Mouse (Mus musculus) heart, postnatal 0 days (tissue): ENCODE results near the gene Pam. TPM values are rescaled to one million over a fixed set of nuclear protein-coding genes. Genes with fewer than 3 reads are reported as not detected.

Experiments
- ATAC-seq: fragments of 200-750 bp; cut with Nextera tagmentation; 2 replicates; pipeline ENCODE4 v1.8.0; 2017; ENCODE audit warnings: low read depth, moderate number of reproducible peaks, moderate library complexity; ENCODE audit not compliant: insufficient read depth
- DNase-seq: peaks from one replicate; pipeline ENCODE4 v3.0.0-alpha.2; 2016; ENCODE audit warnings: low spot score
- H3K27ac ChIP-seq: fragments of 300-500 bp; sonication (generic); 2 replicates; pipeline ENCODE4 v1.5.1; 2014; ENCODE audit warnings: low read depth, mild to moderate bottlenecking
- H3K27me3 ChIP-seq: fragments of 300-500 bp; sonication (generic); 2 replicates; pipeline ENCODE4 v1.6.1; 2014; ENCODE audit warnings: low read length, mixed read lengths; ENCODE audit not compliant: control insufficient read depth, insufficient read depth
- H3K36me3 ChIP-seq: fragments of 300-500 bp; sonication (generic); replicated peaks from 2 replicates; pipeline ENCODE4 v1.6.1; 2014; ENCODE audit warnings: low read length, mixed read lengths; ENCODE audit not compliant: control insufficient read depth, insufficient read depth
- H3K4me1 ChIP-seq: fragments of 300-500 bp; sonication (generic); 2 replicates; pipeline ENCODE4 v1.6.1; 2014; ENCODE audit warnings: antibody characterized with exemption; ENCODE audit not compliant: control insufficient read depth, insufficient read depth
- H3K4me2 ChIP-seq: fragments of 300-500 bp; sonication (generic); 2 replicates; pipeline ENCODE4 v1.6.1; 2014; ENCODE audit warnings: low read depth, mild to moderate bottlenecking, low read length, moderate library complexity
- H3K4me3 ChIP-seq: fragments of 300-500 bp; sonication (generic); 2 replicates; pipeline ENCODE4 v1.5.1; 2014; ENCODE audit warnings: low read depth, low read length
- H3K9ac ChIP-seq: fragments of 300-500 bp; sonication (generic); replicated peaks from 2 replicates; pipeline ENCODE4 v1.6.1; 2014; ENCODE audit warnings: low read depth, low read length, mixed read lengths
- H3K9me3 ChIP-seq: fragments of 300-500 bp; sonication (generic); replicated peaks from 2 replicates; pipeline ENCODE4 v1.6.1; 2016; ENCODE audit warnings: low read length; ENCODE audit not compliant: control insufficient read depth
- CTCF ChIP-seq: IDR thresholded peaks from 2 replicates; pipeline ENCODE4 v1.5.1; 2016; ENCODE audit warnings: antibody characterized with exemption, control low read depth, low read depth
- EP300 ChIP-seq: IDR thresholded peaks from 2 replicates; pipeline ENCODE4 v1.6.1; 2016; ENCODE audit warnings: antibody characterized with exemption, low read depth
- WGBS: fragments of 180-500 bp; shearing (Covaris S2); extraction: QIAGEN DNeasy Blood & Tissue Kit; methylation state at CpG from one replicate; pipeline ENCODE4 v1.1.7; 2014; 5-methylcytosine and 5-hydroxymethylcytosine counted together
- polyA plus RNA-seq: library from polyadenylated mRNA; unstranded; fragments of >200 nt; fragmentation: Nextera tagmentation; extraction: Ambion mirVana; gene quantifications from 2 replicates; pipeline ENCODE4 v1.2.1, GENCODE M21; 2015
- total RNA-seq: library from RNA; depleted of rRNA; stranded (reverse); fragments of >200 nt; gene quantifications from 2 replicates; pipeline ENCODE4 v1.2.3, GENCODE M21; 2014; ENCODE audit warnings: low replicate concordance

Pam gene
- total and polyA plus RNA-seq, 2 experiments from 2014 or later = 804 to 1,082 TPM

DNA sequence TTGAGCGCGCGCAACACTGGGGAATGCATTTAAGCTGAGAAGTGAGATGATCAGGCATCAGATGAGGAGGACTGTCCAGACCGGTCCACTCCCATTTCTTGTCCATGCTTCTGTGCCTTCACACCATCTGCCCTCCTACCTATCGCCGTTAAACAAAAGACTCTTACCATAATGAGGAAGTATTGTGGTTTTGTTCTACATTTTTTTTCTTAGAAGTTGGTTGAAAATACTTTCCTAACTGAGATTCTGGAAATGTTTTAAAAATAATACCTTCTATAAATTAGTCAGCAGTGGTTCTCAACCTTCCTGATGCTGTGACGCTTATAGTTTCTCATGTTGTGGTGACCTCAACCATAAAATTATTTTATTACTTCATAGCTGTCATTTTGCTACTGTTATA is 313.8 kb downstream of the Pam start:
- H3K27ac ChIP-seq = no peak overlapping the region
- 93% methylated on average over 7 of the region's 7 CpGs for WGBS
- no peaks in the 10 kb centered on the region for H3K9me3 ChIP-seq
- no peaks in the 10 kb centered on the region for H3K27me3 ChIP-seq
- peaks cover 8% of the 10 kb centered on the region for H3K36me3 ChIP-seq
- no peak overlapping the region for H3K4me3 ChIP-seq
- H3K4me2 ChIP-seq = no peak overlapping the region
- H3K9ac ChIP-seq = no peak overlapping the region
- ATAC-seq (no peak), DNase-seq (no peak)
- H3K4me1 ChIP-seq = 0 out of 2 replicates have a peak, but pooled peaks cover 4% of the 10 kb centered on the region
- TF ChIP-seq CTCF (no peak), EP300 (no peak)

DNA sequence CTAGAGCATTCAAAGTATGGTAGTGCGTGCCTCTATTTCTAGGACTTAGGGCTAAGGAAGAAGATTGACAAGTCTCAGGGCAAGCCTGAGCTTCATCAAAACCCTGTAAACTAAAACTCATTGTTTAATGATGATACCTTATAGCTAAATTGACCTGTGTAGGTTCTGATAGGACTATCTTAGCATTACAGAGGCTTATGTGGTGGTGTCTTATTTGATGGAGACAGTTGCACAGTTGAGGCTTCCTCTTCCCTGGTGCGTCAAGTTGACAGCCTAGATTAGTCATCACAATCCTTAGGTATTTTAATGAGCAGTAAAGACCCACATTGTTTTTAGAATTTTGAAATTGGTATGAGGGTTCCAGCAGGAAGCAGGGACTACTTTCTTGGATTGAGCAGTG is 321.5 kb downstream of the Pam start:
- 94% methylated on average over 2 of the region's 2 CpGs for WGBS
- Histone ChIP-seq H3K9me3 (no peaks in the 10 kb centered on the region), H3K27me3 (no peaks in the 10 kb centered on the region), H3K4me1 (peaks cover 7% of the 10 kb centered on the region; the same call in 1 of the 2 replicates), H3K36me3 (peaks cover 11% of the 10 kb centered on the region), H3K4me3 (no peak overlapping the region), H3K4me2 (no peak overlapping the region), H3K9ac (no peak overlapping the region), H3K27ac (no peak overlapping the region)
- DNase-seq (no peak), ATAC-seq (no peak)
- TF ChIP-seq EP300 (no peak), CTCF (no peak)

DNA sequence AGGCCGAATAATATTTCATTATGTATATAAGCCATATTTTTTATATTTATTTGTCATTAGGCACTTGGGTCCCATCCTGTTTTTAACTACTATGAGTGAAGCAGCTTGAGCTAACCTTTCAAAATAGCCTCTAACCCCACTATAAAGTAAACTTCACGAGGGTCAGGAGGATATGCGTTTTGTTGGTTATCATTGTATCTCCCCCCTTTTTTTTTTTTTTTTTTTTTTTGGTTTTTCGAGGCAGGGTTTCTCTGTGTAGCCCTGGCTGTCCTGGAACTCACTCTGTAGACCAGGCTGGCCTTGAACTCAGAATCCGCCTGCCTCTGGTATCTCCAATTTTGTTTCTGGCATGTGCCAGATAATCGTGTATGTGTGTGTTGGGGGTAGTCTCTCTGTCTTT is 322.1 kb downstream of the Pam start:
- H3K4me3 ChIP-seq = no peak overlapping the region
- H3K4me2 ChIP-seq = no peak overlapping the region
- no peaks in the 10 kb centered on the region for H3K9me3 ChIP-seq
- DNase-seq = no peak
- H3K36me3 ChIP-seq = peaks cover 11% of the 10 kb centered on the region
- no peaks in the 10 kb centered on the region for H3K27me3 ChIP-seq
- H3K9ac ChIP-seq = no peak overlapping the region
- WGBS = 83% methylated on average over 6 of the region's 6 CpGs
- TF ChIP-seq EP300 = no peak
- no peak for ATAC-seq
- H3K4me1 ChIP-seq = peaks cover 7% of the 10 kb centered on the region; the same call in 1 of the 2 replicates
- no peak overlapping the region for H3K27ac ChIP-seq

DNA sequence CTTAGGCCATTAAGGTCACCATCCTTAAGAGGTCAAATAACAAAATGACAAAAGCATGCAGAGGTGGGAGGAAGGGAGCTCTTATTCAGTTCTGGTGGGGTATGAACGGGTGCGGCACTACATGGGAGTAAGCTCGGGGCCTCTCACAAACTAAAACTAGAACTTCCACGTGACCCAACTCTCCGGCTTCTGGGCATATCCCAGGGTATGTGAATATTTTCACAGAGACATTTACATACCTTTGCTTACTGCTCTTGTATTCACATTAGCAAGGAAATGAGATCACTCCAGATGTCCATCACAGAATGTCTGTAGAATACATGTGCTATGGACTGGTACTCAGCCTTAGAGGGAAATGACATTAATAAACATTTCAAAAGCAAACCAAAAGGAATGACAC is 323.7 kb downstream of the Pam start:
- TF ChIP-seq EP300 (no peak), CTCF (no peak)
- H3K4me1 ChIP-seq = peaks cover 7% of the 10 kb centered on the region; the same call in 1 of the 2 replicates
- H3K9me3 ChIP-seq = no peaks in the 10 kb centered on the region
- peaks cover 4% of the 10 kb centered on the region for H3K36me3 ChIP-seq
- ATAC-seq = no peak
- no peak for DNase-seq
- WGBS = 87% methylated on average over 5 of the region's 5 CpGs
- H3K4me2 ChIP-seq = no peak overlapping the region
- no peaks in the 10 kb centered on the region for H3K27me3 ChIP-seq
- H3K4me3 ChIP-seq = no peak overlapping the region
- H3K27ac ChIP-seq = peak overlapping the region; percentile 95
- no peak overlapping the region for H3K9ac ChIP-seq

DNA sequence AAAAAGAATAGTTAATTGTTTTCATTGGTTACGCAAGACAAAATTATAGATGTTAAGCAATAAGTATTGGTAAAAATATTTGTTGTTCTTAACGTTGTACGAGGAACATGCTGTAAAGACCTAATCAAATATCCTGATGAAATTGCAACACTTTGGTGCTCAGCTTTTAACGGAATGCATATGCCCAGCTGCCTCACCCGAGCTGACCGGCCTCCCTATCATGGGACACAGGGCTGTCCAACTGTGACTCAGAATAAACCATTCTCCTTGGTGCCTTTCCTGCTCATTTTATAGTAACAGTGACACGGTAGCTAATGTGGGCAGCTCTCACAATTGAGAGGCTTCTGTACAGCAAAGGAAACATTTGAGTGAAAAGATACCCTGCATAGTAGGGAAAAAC is 324.3 kb downstream of the Pam start:
- ATAC-seq (no peak), DNase-seq (peak; percentile 52)
- H3K27me3 ChIP-seq = no peaks in the 10 kb centered on the region
- no peaks in the 10 kb centered on the region; the same call in 1 of the 2 replicates for H3K36me3 ChIP-seq
- 39% methylated on average over 7 of the region's 7 CpGs for WGBS
- peak overlapping the region; percentile 98 for H3K4me3 ChIP-seq
- H3K4me2 ChIP-seq = peak overlapping the region; percentile 64
- H3K27ac ChIP-seq = peak overlapping the region; percentile 95
- no peak for TF ChIP-seq CTCF
- TF ChIP-seq EP300 = no peak
- H3K9me3 ChIP-seq = no peaks in the 10 kb centered on the region
- peaks cover 7% of the 10 kb centered on the region; the same call in 1 of the 2 replicates for H3K4me1 ChIP-seq
- peak overlapping the region; percentile 73 for H3K9ac ChIP-seq

DNA sequence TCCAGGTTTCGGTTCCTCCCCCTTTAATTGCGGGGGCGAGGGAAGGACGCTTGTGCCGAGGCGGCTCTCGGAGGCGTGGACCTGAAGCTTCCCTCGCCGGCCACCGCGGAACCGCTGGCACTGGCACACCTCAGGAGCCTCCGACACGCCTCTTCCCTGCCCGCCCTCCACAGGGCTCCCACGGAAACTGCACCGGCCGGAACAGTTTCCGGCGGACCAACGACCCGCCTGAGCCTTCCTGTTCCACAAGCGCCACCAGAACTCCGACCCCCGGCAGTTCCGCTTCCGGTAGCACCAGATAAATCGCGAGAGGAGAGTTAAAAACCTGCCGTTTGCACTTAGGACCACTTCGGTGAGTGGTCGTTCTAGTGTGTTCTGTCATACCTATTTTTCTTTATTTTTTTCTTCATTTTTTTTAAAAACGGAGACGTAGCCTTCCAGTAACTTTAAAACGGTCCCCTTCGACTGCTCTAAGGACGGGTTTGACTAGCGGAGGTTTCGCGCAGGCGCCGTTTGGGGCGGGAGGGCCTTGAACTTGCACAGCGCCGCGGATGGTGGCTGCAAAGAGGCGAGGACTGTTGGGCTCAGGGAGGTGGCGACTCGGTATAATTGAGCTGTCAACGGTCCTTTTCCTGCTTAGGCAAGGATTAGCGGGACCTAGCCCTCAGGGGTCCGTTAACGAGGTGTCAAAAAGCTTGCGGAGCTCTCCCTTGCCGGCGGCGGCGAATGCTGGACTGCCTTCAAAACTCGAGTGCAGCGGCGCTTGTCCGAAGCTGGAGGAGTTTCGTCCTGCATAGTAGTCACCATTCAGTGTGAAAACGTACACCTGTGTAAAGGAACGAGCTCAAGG is 325.3 kb downstream of the Pam start, which contains the start of the genes Gin1 and Ppip5k2:
Gin1 (plus strand) TSS at position 269 of the 850 bp plus-strand sequence.
Ppip5k2 (minus strand) TSS at position 508 of the 850 bp plus-strand sequence.
- H3K9ac ChIP-seq = peak within 1 kb of the TSS; percentile 73
- H3K27ac ChIP-seq = peak within 1 kb of the TSS; percentile 95
- no peaks in the 10 kb centered on the region for H3K36me3 ChIP-seq
- peak within 1 kb of the TSS; percentile 70 for H3K4me2 ChIP-seq
- DNase-seq = peak; percentile 97
- TF ChIP-seq CTCF = peak; percentile 40
- peak; percentile 77 for TF ChIP-seq EP300
- peaks cover 6% of the 10 kb centered on the region; the same call in 1 of the 2 replicates for H3K4me1 ChIP-seq
- H3K9me3 ChIP-seq = no peaks in the 10 kb centered on the region
- under 1% methylated on average over 60 of the region's 66 CpGs for WGBS
- H3K27me3 ChIP-seq = no peaks in the 10 kb centered on the region
- peak; percentile 98 for ATAC-seq
- H3K4me3 ChIP-seq = peak within 1 kb of the TSS; percentile 98
